Mouse (Mus musculus): ENCODE measurements around the gene Fam107b. TPM values are rescaled to one million over a fixed set of nuclear protein-coding genes. Genes with fewer than 3 reads are reported as not detected.
"Not testable (repeated sequence)": the region's sequence is repeated elsewhere in the genome, so short reads cannot be mapped to it uniquely, and the experiment has no call there.

Fam107b gene
- total RNA-seq, 2 experiments from 2014 or later, result 416 to 801 TPM

DNA sequence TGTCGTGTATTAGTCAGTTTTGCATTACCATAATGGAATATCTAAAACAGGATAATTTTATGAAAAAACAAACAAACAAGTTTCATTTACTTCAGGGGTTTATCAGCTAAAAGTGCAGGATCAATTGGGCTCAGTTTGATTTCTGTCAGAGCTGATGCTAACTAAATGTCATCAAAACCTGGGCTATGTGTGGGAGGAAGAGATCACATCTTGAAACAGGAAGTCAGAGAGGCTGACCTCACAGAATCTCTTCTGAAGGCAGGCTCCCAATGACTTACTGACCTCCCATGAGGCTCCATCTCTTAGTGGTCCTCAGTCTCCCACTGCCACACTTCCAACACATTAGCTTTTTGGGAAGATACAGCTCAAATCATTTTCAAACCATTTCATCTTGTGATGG, 136.9 kb downstream of the Fam107b start:
- ATAC-seq (replicated peaks; ENCODE audit: poor library complexity, severe bottlenecking), result no peak

DNA sequence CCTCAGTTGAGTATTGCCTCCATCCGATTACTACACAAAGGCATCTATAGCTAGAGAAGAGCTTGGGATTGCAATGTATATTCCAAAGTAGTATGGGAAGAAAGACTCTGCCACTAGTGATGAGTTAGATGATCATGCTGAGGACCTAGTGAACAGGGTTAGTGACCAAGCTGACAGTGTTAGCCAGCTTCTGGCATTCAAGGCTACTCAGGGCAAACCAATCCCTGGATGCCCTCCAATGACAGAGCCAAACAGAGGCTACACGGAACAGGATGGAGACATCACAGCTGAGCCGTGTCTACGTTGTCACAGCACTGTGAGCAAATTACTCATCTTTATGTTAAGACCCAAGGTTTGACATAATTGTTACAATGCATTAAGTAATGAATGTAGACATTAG, 138.3 kb downstream of the Fam107b start:
- ATAC-seq (replicated peaks; ENCODE audit: poor library complexity, severe bottlenecking), result no peak

DNA sequence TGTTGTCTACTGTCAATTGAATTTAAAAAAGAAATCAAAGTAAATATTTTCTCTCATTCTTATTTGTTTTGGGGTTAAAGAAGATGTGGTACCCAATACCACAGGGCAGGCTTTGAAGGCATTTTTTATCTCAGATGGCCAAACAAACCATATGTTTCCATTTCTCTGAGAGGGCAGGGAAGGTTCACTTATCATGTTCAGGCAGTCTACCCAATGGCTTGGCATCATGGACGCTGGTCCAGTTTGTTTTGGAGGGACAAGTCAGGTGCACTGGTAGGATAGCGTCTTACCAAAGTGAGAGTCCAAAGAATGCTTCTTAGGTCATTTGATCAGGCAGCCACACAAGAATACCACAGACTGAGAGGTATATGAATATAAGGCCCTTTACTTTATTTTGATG, 139.6 kb downstream of the Fam107b start:
- ATAC-seq (replicated peaks; ENCODE audit: poor library complexity, severe bottlenecking), result no peak

DNA sequence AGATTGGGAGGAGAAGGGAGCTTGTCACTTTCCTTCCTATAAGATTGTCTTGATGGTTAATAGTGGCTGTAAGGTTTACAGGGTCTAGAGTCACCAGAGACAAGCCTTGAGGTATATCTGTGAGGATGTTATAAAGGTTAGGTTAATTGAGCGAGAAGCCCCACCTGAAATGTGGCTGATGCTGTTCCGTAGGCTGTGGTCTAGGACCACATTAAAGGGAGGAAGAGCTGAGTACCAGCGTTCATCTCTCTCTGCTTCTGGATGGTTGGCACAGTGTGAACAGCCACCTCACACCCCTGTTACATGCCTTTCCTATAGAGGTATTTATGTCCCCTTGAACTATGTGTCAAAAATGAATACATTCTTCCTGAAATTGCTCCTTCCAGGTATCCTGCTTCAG, 140.2 kb downstream of the Fam107b start:
- no peak for ATAC-seq (replicated peaks; ENCODE audit: poor library complexity, severe bottlenecking)

DNA sequence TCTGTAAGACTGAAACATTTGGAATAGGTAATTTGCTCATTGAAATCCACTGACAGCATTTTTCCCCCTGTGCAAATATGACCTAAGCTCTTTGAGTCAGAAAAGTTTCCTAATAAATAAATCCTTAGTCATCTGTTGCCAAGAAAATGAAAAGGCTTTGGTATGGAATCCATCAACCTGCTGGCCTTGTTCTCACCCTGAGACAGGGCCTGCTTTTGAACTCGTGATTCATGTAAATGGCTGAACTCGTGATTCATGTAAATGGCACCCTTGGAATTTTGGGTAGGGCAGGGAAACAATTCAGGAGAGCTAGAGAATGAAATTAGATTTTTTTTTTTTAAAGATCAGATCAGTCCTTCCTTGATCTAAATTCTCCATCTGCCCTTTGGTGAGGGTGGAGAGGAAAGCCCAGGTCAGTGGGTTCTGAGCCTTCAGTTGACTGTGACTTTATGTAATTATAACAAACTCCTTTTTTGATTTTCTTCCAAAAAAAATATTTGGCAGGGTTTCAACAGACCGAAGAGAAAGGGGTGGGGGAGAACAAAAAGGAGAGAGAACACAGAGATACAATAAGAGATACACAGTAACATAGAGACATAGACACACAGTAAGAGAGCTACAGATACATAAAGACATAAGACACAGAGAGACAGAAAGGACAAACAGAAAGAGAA, 142.2 kb downstream of the Fam107b start:
- no peak for ATAC-seq (replicated peaks; ENCODE audit: poor library complexity, severe bottlenecking)

DNA sequence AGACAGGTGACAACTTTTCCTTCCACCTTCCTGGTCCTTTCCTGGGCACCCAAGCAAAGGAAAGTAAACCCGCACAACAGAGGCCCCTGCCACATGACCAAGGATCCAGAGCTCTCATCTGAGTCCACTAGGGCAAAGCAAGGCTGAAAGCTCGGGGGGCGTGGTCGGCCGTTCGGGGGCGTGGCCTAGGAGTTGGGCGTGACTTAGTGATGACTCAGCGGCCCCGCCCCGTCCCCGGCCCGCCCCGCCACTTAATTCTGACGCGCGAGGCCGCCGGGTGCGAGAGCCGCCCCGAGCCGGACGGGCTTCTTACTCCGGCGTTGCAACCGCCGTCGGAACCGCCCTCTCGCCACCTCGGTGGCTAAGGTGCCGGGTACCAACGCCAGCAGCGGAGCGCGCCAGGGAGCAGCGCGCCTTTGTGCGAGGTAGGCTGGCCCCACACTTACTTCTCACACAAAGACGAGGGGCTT, 143.0 kb downstream of the Fam107b start:
- ATAC-seq (replicated peaks; ENCODE audit: poor library complexity, severe bottlenecking), result peak; percentile 79

DNA sequence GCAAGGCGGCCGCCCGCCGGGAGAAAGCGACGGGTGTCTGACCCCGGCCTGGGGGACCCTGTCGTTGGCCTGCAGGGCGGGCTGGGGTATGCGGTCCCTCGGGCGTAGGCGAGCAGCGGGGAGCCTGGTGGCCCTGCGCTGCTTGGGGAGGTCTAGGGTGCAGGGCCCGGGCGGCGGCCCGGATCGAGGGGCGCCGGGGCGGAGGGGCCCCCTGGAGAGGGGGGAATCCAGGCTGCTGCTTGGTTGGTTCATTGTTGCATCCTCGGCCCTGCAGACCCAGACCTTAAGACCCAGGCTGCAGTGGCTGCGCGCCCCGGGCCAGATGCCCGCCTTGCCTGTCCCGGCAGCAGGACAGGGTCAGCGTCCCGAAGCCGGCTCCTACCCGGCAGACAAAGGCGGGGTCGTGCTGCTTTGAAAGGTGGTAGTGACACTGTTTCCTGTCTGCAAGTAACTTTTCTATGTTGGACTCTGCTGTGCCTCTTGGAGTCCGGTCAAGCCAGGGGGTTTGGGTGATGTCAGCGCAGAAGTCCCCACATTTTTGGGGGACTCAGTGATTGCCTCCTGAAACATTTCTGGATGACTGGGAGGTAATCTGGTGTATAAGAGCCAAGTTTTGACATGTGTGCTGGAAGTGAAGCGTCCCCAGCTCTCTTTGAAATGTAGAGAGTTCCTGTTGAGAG, 143.5 kb downstream of the Fam107b start:
- peak; percentile 8; the same call in 1 of the 2 replicates for ATAC-seq (replicated peaks; ENCODE audit: poor library complexity, severe bottlenecking)

DNA sequence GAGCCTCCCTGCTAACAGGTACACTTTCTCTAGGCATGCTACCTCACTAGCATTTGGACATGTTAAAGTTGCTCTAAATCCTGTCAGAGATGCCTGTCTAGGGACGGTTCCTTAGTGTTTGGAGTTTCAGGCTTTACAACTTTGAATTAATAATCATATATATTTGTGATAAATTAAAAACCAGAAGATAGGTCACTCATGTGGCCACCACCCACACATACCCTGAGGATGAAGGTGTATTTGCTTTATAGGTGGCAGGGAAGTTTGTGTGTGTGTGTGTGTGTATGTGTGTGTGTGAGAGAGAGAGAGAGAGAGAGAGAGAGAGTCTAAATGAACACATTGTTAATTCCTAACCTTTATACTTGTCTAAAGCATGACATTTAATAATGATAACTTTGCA, 144.2 kb downstream of the Fam107b start:
- ATAC-seq (replicated peaks; ENCODE audit: poor library complexity, severe bottlenecking), result no peak

DNA sequence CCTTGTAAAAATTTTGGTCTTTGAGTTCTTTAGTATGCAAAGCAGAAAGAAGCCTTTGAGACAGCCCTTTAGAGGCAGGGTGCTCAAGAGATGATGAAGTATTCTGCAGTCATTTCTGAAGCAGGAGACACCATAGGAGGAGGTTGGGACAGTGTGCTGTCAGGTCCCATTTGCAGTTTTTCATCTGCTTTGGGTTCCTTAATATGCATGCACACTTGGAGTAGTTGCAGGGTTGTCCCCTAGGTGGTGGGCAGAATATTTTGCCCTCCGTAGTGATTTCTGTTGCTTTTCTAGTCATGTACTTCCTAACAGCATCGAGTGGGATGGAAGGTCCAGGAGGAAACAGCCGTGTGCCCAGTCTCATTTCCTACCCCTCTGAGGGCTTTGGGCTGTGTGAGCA, 145.1 kb downstream of the Fam107b start:
- peak; percentile 28 for ATAC-seq (replicated peaks; ENCODE audit: poor library complexity, severe bottlenecking)

DNA sequence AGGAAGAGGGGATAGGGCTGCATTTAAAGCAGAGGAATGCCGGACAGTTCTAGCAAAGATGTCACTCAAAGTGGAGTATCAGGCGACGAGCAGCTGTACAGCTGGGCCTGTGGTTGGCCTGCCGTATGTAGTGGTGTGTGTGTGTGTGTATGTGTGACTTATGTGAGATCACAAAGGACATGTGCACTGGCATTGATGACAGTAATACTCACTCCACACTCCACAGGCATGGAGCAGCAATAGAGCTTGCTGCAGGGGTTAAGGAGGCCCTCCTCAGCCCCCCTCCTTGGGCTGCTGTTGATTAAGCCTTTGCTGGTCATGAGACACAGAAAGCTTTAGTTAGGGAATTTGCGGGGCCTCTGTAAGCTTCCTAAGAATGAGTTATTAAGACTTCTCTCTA, 147.0 kb downstream of the Fam107b start:
- no peak for ATAC-seq (replicated peaks; ENCODE audit: poor library complexity, severe bottlenecking)

DNA sequence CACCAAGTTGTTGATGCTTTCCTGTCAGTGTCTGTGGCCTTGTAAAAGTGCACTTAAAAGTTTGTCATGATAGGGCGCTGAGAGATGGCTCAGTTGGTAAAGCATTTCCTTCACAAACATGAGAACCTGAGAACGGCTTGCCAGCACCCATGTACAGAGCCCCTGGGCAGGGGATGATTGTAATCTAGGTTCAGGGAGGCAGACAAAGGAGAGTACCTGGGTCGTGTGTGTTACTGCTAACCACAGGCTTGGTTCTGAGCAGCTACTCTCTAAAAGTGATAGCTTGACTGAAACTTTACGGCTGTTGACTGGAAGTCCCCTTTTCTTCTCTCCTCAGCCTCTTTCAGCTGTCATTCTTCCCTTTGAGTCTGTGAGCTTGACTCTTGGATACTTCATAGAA, 147.6 kb downstream of the Fam107b start:
- no peak for ATAC-seq (replicated peaks; ENCODE audit: poor library complexity, severe bottlenecking)

DNA sequence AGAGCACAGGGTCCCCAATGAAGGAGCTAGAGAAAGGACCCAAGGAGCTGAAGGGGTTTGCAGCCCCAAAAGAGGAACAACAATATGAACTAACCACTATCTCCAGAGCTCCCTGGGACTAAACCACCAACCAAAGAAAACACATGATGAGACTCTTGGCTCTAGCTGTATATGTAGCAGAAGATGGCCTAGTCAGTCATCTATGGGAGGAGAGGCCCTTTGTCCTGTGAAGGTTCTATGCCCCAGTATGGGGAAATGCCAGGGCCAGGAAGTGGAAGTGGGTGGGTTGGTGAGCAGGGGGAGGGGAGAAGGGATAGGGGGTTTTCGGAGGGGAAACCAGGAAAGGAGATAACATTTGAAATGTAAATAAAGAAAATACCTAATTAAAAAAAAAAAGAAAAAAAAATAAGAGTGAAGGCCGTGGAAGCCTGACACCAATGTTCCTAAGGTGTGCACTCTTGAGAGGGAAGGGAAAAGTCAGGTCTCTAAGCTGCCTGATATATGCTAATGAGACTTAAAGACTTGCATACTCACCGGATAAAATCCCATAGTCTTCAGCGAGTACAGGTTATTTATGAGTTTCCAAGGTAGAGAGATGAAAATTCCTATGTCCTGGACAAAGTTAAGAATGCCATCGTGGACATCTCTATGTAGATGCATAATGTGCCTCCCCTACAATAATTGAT, 149.3 kb downstream of the Fam107b start:
- not testable (repeated sequence) for ATAC-seq (replicated peaks; ENCODE audit: poor library complexity, severe bottlenecking)

DNA sequence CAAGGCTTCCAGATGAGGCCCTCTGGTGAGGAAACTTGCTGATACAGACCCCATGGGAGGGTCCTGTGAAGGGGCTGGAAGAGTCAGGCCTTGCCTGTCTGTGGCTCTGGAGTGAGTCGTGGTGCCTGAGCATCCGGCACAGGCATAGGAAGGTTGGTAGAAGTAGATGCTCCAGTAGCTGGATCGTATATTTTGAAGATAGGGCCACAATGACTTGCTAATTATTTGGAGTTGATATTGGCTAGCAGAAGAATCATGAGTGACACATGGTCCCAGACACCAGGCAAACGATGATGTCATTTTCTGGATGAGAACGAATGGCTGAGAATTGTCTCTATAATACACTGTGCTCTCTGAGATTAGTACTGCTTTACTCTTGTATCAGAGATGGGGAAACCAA, 150.8 kb downstream of the Fam107b start:
- ATAC-seq (replicated peaks; ENCODE audit: poor library complexity, severe bottlenecking), result no peak

DNA sequence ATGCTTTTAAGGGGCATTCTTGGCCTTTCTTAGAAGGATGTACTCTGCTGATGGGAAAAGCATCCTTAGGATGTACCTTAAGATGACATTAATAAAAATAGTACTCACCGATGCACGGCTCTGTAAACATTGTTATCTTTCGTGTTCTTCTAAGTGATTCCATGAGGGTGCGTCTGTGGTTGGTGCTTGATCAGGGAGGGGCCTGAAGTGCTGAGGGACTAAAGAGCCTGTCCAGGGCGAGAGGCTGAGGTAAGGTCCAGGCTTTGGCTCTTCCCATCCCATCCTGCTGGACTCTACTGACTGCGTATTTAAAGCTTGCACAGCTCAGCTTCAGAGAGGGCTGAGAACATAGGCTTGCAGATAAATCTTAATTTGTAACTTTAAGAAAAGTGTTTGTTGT, 151.7 kb downstream of the Fam107b start:
- ATAC-seq (replicated peaks; ENCODE audit: poor library complexity, severe bottlenecking), result no peak

DNA sequence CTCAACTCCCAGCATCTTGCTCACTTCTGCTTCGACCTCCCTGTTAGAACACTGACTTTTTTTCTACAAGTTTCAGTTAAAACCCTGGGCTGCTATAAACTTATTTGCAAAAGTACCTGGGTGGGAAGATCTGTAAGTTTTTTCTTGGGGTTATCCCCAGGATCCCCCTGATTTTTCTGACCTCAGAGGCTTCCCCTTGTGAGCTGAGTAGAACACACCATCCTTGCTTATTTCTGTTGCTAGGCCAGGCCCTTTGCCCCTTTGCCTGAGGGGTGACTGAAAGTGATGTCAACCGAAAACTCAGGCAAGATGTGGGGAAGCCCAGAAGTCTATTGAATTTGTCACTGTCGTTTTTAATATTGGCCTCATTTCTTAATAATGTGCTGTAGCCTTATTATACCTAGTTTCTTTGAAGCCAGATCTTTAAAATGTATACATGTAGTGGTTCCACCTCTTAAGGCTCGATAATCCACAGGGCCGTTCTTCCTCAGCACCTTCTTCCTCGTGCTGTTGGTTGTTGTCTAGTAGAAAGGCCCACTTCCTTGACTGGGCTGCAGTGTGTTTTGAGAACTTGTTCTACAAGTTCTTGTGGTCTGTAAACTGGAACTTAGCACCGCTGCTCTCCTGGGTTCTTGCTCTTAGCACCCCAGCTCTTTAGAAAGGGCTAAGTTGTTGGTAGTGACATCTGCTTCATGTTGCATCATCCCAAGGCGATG, 153.3 kb downstream of the Fam107b start:
- peak; percentile 56 for ATAC-seq (replicated peaks; ENCODE audit: poor library complexity, severe bottlenecking)

DNA sequence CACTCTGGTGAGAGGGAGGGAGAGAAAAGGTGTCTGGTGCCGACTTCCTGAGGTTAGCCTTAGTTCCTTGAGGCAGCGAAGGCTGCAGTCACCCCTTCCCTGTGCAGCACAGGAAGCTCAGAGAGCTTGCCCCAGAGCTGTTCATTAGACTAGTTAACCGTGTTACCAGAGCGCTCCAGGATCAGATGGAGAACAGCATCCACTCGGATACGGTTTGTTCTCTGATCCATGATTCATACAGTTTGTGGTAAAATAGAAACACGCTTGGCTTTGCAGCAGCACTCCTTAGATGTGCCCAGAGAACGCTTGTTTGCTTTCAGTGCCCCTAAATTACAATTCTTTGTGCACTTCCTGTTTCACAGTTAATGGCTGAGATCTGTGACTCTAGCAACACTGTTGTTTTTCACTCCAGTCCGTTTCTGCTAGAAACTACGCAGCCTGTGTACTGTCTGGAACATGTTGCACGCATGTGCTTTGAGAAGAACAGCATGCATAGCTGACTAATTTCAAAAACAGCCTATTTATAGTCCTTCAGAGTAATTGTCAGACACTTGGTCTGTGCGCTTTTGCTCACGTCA, 156.3 kb downstream of the Fam107b start:
- peak; percentile 43 for ATAC-seq (replicated peaks; ENCODE audit: poor library complexity, severe bottlenecking)

DNA sequence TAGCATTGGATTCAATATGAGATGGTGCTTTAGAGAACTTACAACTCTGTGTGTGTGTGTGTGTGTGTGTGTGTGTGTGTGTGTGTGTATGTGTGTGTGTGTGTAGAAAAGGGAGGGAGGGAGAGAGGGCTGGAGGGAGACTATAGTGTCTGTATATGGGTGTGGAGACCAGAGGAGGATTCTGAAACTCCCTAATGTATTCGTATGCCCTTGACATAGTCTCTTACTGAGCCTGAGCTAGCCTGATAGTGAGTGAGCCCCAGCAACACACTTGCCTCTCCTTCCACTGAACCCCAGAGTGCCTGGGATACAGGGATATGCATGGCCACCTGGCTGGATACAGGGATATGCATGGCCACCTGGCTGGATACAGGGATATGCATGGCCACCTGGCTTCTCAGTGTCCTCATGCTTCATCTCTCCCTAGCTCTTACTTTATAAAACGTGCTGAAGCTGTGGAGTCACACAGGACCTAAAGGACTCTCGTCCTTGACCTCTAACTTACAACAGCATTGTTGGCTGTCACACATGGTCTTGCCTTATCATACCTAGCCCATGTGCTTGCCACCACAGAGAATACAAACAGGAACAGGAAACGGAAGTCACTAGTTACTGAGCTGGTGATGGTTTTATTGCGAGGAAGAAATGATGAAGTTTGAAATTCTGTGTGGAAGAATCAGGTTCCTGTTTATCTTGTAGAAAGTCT, 157.1 kb downstream of the Fam107b start:
- peak; percentile 59 for ATAC-seq (replicated peaks; ENCODE audit: poor library complexity, severe bottlenecking)

DNA sequence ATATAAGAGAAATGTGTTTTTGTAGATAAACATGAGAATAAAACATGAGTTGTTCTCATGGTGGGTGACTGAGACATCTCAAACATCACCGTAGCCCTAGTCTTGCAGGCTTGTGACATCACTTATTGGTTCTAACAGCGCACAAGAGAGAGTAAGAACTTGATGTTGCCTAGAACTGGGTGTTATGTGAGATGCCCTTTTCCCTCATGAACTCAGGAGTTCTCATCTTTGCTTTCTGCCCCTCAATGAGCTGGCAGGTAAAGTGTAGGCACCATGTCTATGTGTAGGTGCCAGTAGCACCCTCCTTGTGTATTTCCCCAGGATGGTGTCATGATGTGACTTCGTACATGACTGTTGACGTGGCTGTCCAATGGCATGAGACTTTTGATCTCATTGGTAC, 157.8 kb downstream of the Fam107b start:
- ATAC-seq (replicated peaks; ENCODE audit: poor library complexity, severe bottlenecking), result no peak

DNA sequence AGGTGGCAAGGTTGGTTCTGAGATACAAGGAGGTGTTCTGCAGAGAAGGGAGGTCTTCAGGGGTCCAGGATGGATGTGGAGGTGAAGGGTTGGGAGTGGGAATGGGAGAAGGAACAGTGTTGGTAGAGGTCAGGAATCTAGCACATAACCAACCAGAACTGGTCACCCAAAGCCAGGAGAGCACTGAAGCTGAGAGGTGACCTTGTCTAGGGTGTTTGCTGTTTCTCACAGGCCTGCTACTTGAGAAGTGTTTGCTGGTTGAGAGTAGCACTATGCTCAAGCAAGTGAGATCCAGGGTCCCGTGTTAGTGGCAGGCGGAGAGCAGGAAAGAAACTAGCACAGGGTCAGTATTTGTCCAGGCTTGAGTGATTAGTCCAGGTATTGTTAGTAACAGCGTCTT, 159.3 kb downstream of the Fam107b start:
- ATAC-seq (replicated peaks; ENCODE audit: poor library complexity, severe bottlenecking), result no peak

DNA sequence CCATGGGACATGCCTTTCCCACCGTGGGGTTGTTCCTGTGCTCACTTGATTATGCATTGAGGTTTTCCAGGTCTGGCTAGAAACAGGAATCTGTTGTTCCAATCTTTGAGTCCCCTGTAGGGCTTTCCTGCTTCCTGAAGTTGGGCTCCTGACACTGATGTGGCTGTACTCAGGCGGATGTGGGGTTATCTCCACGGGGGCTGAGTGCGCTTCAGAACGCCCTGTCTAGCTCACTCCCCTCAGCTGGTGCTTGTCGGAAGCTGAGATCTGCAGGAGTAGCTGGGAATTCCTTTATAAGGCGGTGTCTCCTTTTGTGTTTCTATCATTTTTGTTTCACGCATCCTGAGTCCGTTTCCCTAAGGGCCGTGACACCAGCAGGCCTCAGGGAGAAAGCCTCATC, 160.5 kb downstream of the Fam107b start:
- no peak for ATAC-seq (replicated peaks; ENCODE audit: poor library complexity, severe bottlenecking)

All from granulocyte monocyte progenitor cell, adult 5-6 weeks (primary cell).